Mouse (Mus musculus) regulatory T cell (primary cell): ENCODE data around the gene Cabp4.

Experiments
- in situ Hi-C: fragments of 300-600 bp; cut with MboI, MseI; formaldehyde crosslinking; loops from one replicate; pipeline ENCODE4 v1.15.1; 2025; ENCODE audit warnings: high pct_unique_total_duplicates

Cabp4 gene

GRCm38 (mm10) chr19:4166678-4167476, 23.0 kb upstream of the Cabp4 start:
- in situ Hi-C loops, result no loop called here

GRCm38 (mm10) chr19:4164721-4165120, 20.9 kb upstream of the Cabp4 start:
- in situ Hi-C loops, result no loop called here

- in situ Hi-C loops, result no loop called here
These were observed 20.3 kb upstream of the Cabp4 start for GRCm38 (mm10) chr19:4164100-4164499.

- in situ Hi-C loops, result no loop called here
These were observed 19.7 kb upstream of the Cabp4 start for GRCm38 (mm10) chr19:4163543-4163887.

- in situ Hi-C loops, result no loop called here
These were observed 19.1 kb upstream of the Cabp4 start, which contains the start of gene Rps6kb2 for GRCm38 (mm10) chr19:4162646-4163542. Gene Rps6kb2, minus strand, starts transcription at chr19:4163354.

GRCm38 (mm10) chr19:4159049-4159448, 15.2 kb upstream of the Cabp4 start:
- in situ Hi-C loops, result no loop called here

GRCm38 (mm10) chr19:4156771-4157170, 12.9 kb upstream of the Cabp4 start:
- in situ Hi-C loops, result no loop called here

- in situ Hi-C loops, result no loop called here
These were observed 12.3 kb upstream of the Cabp4 start for GRCm38 (mm10) chr19:4156073-4156579.

- in situ Hi-C loops, result no loop called here
These were observed 11.6 kb upstream of the Cabp4 start for GRCm38 (mm10) chr19:4155223-4156072.

- in situ Hi-C loops, result loop anchor here (5.0 kb wide), 1 partner anchor 48 kb away; the partner anchor contains the start of gene Rad9a
These were observed 10.8 kb upstream of the Cabp4 start for GRCm38 (mm10) chr19:4154437-4155222.

- in situ Hi-C loops, result loop anchor here (5.0 kb wide), 1 partner anchor 49 kb away; the partner anchor contains the start of gene Rad9a
These were observed 9.4 kb upstream of the Cabp4 start, which contains the start of gene Ptprcap for GRCm38 (mm10) chr19:4153232-4153654. Gene Ptprcap, plus strand, starts transcription at chr19:4153604.

- in situ Hi-C loops, result loop anchor here (5.0 kb wide), 1 partner anchor 50 kb away; the partner anchor contains the start of gene Rad9a
These were observed 8.8 kb upstream of the Cabp4 start for GRCm38 (mm10) chr19:4152445-4153231.

- in situ Hi-C loops, result loop anchor here (5.0 kb wide), 1 partner anchor 50 kb away; the partner anchor contains the start of gene Rad9a
These were observed 8.1 kb upstream of the Cabp4 start for GRCm38 (mm10) chr19:4151898-4152297.

- in situ Hi-C loops, result loop anchor here (5.0 kb wide), 1 partner anchor 51 kb away; the partner anchor contains the start of gene Rad9a
These were observed 7.6 kb upstream of the Cabp4 start for GRCm38 (mm10) chr19:4151488-4151860.

GRCm38 (mm10) chr19:4150567-4151487, 7.0 kb upstream of the Cabp4 start:
- in situ Hi-C loops, result loop anchor here (5.0 kb wide), 1 partner anchor 51 kb away; the partner anchor contains the start of gene Rad9a

- in situ Hi-C loops, result loop anchor here (5.0 kb wide), 1 partner anchor 52 kb away; the partner anchor contains the start of gene Rad9a
These were observed 6.1 kb upstream of the Cabp4 start for GRCm38 (mm10) chr19:4149764-4150461.

GRCm38 (mm10) chr19:4149283-4149682, 5.5 kb upstream of the Cabp4 start:
- in situ Hi-C loops, result no loop called here
